Mouse (Mus musculus): ENCODE measurements at regions not wholly inside any gene's neighbourhood (a gene's known extent, or its start where the extent isn't known, plus 50 kb on each side); places are given as distances from the start of the nearest gene placed in this dataset.

GRCm38 (mm10) chr4:11903861-11904260 lies 77.2 kb downstream of the Gm10604 start:
- peaks cover 26% of the 10 kb centered on the region for H3K4me1 ChIP-seq
- no peaks in the 10 kb centered on the region for H3K36me3 ChIP-seq (replicated peaks; ENCODE audit: low read length)
- peaks cover 2% of the 10 kb centered on the region; the same call in 1 of the 2 replicates for H3K9me3 ChIP-seq
- no peak overlapping the region for H3K4me3 ChIP-seq (replicated peaks)
- H3K27me3 ChIP-seq (replicated peaks) = no peaks in the 10 kb centered on the region
- TF ChIP-seq FLI1 (IDR thresholded peaks at IDR 0.05; ENCODE audit: low read length) = no peak
- TF ChIP-seq GATA1 (IDR thresholded peaks at IDR 0.05; ENCODE audit: borderline replicate concordance, low read length) = no peak

- no peaks in the 10 kb centered on the region for H3K36me3 ChIP-seq (replicated peaks; ENCODE audit: low read length)
- H3K9me3 ChIP-seq = peaks cover 2% of the 10 kb centered on the region; the same call in 1 of the 2 replicates
- H3K4me3 ChIP-seq (replicated peaks) = no peak overlapping the region
- H3K4me1 ChIP-seq = peaks cover 26% of the 10 kb centered on the region
- H3K27me3 ChIP-seq (replicated peaks) = no peaks in the 10 kb centered on the region
- TF ChIP-seq FLI1 (IDR thresholded peaks at IDR 0.05; ENCODE audit: low read length) (no peak), GATA1 (IDR thresholded peaks at IDR 0.05; ENCODE audit: borderline replicate concordance, low read length) (no peak)
Measured at GRCm38 (mm10) chr4:11903401-11903800, 77.7 kb downstream of the Gm10604 start.

- no peak for TF ChIP-seq FLI1 (IDR thresholded peaks at IDR 0.05; ENCODE audit: low read length)
- TF ChIP-seq GATA1 (IDR thresholded peaks at IDR 0.05; ENCODE audit: borderline replicate concordance, low read length) = no peak
- Histone ChIP-seq H3K36me3 (replicated peaks; ENCODE audit: low read length) (no peaks in the 10 kb centered on the region), H3K9me3 (peaks cover 2% of the 10 kb centered on the region; the same call in 1 of the 2 replicates), H3K4me3 (replicated peaks) (peak overlapping the region; percentile 72), H3K27me3 (replicated peaks) (no peaks in the 10 kb centered on the region), H3K4me1 (peaks cover 37% of the 10 kb centered on the region)
Measured at GRCm38 (mm10) chr4:11899979-11900624, 81.0 kb downstream of the Gm10604 start.

- no peaks in the 10 kb centered on the region for H3K36me3 ChIP-seq (replicated peaks; ENCODE audit: low read length)
- TF ChIP-seq FLI1 (IDR thresholded peaks at IDR 0.05; ENCODE audit: low read length) (no peak), GATA1 (IDR thresholded peaks at IDR 0.05; ENCODE audit: borderline replicate concordance, low read length) (no peak)
Measured at GRCm38 (mm10) chr4:11897231-11897630, 83.8 kb downstream of the Gm10604 start.

GRCm38 (mm10) chr4:11895857-11896825 lies 84.9 kb downstream of the Gm10604 start:
- Histone ChIP-seq H3K4me1 (peaks cover 39% of the 10 kb centered on the region), H3K27me3 (replicated peaks) (no peaks in the 10 kb centered on the region), H3K4me3 (replicated peaks) (no peak overlapping the region), H3K36me3 (replicated peaks; ENCODE audit: low read length) (no peaks in the 10 kb centered on the region), H3K9me3 (no peaks in the 10 kb centered on the region)
- TF ChIP-seq FLI1 (IDR thresholded peaks at IDR 0.05; ENCODE audit: low read length) (no peak), GATA1 (IDR thresholded peaks at IDR 0.05; ENCODE audit: borderline replicate concordance, low read length) (no peak)

More at GRCm38 (mm10) chr4:11897231-11897630, 83.8 kb downstream of the Gm10604 start:
- no peaks in the 10 kb centered on the region for H3K27me3 ChIP-seq (replicated peaks)
- no peak overlapping the region for H3K4me3 ChIP-seq (replicated peaks)
- H3K4me1 ChIP-seq = peaks cover 38% of the 10 kb centered on the region
- no peaks in the 10 kb centered on the region for H3K9me3 ChIP-seq

- H3K27me3 ChIP-seq (replicated peaks) = peaks cover 2% of the 10 kb centered on the region
- no peak overlapping the region for H3K4me3 ChIP-seq (replicated peaks)
- H3K9me3 ChIP-seq = no peaks in the 10 kb centered on the region
- peaks cover 20% of the 10 kb centered on the region for H3K4me1 ChIP-seq
- H3K36me3 ChIP-seq (replicated peaks; ENCODE audit: low read length) = no peaks in the 10 kb centered on the region
- TF ChIP-seq FLI1 (IDR thresholded peaks at IDR 0.05; ENCODE audit: low read length) (no peak), GATA1 (IDR thresholded peaks at IDR 0.05; ENCODE audit: borderline replicate concordance, low read length) (no peak)
Measured at GRCm38 (mm10) chr4:11893560-11894205, 87.4 kb downstream of the Gm10604 start.

GRCm38 (mm10) chr4:11889039-11889600 lies 91.9 kb downstream of the Gm10604 start:
- TF ChIP-seq GATA1 (IDR thresholded peaks at IDR 0.05; ENCODE audit: borderline replicate concordance, low read length) = no peak
- TF ChIP-seq FLI1 (IDR thresholded peaks at IDR 0.05; ENCODE audit: low read length) = no peak

GRCm38 (mm10) chr4:11887377-11887776 lies 93.7 kb downstream of the Gm10604 start:
- H3K36me3 ChIP-seq (replicated peaks; ENCODE audit: low read length) = no peaks in the 10 kb centered on the region
- H3K4me1 ChIP-seq = peaks cover 17% of the 10 kb centered on the region
- no peaks in the 10 kb centered on the region for H3K9me3 ChIP-seq
- no peak for TF ChIP-seq GATA1 (IDR thresholded peaks at IDR 0.05; ENCODE audit: borderline replicate concordance, low read length)
- TF ChIP-seq FLI1 (IDR thresholded peaks at IDR 0.05; ENCODE audit: low read length) = no peak
- H3K4me3 ChIP-seq (replicated peaks) = no peak overlapping the region
- peaks cover 2% of the 10 kb centered on the region for H3K27me3 ChIP-seq (replicated peaks)

More at GRCm38 (mm10) chr4:11889039-11889600, 91.9 kb downstream of the Gm10604 start:
- Histone ChIP-seq H3K4me3 (replicated peaks) (no peak overlapping the region), H3K4me1 (peaks cover 17% of the 10 kb centered on the region), H3K36me3 (replicated peaks; ENCODE audit: low read length) (no peaks in the 10 kb centered on the region), H3K27me3 (replicated peaks) (peaks cover 2% of the 10 kb centered on the region), H3K9me3 (no peaks in the 10 kb centered on the region)

- Histone ChIP-seq H3K4me1 (peaks cover 13% of the 10 kb centered on the region), H3K27me3 (replicated peaks) (peaks cover 8% of the 10 kb centered on the region), H3K9me3 (no peaks in the 10 kb centered on the region), H3K4me3 (replicated peaks) (no peak overlapping the region), H3K36me3 (replicated peaks; ENCODE audit: low read length) (no peaks in the 10 kb centered on the region)
- no peak for TF ChIP-seq GATA1 (IDR thresholded peaks at IDR 0.05; ENCODE audit: borderline replicate concordance, low read length)
- TF ChIP-seq FLI1 (IDR thresholded peaks at IDR 0.05; ENCODE audit: low read length) = no peak
Measured at GRCm38 (mm10) chr4:11885499-11885898, 95.6 kb downstream of the Gm10604 start.
